ENCODE assay signal across 24 mouse cellular contexts in the genomic region with DNA sequence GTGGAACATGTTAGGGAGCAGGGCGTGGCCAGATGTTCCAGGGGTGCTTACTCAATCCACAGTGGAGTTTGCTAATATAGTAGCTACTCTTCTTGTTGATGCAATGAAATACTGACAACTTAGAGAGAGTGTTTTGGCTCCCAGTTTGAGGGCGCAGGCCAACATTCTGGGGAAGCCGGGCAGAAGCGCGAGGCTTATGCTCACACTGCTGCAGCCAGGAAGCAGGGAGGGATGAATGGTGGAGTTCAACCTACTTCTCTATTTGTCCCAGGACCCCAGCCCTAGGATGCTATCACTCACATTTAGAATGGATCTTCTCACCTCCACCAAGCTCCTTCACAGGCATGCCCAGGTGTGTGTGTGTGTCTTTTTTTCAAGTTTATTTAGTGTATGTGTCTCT. TPM values are rescaled to one million over a fixed set of nuclear protein-coding genes. Genes with fewer than 3 reads are reported as not detected.
A peak's percentile ranks its signal among the peaks of the same experiment; 100 is the strongest.
DNase-seq lines count a peak whose midpoint lies in the region; ATAC-seq and TF ChIP-seq lines count a peak whose summit lies in the region.
"Had no signal": no experiment of that assay in that cellular context is flagged by ENCODE, and none has a peak within 500 bp of the region (broad histone marks: within the 10 kb centered on the region; RNA-seq: fewer than 3 reads in every experiment).

No protein-coding gene starts in this region.

- H3K4me3 ChIP-seq in heart, embryonic 10.5 days: no peak overlapping the region
- H3K4me3 ChIP-seq in midbrain, embryonic 11.5 days (ENCODE audit: low read depth, low read length): no peak overlapping the region
- H3K4me3 ChIP-seq in midbrain, embryonic 15.5 days: no peak overlapping the region
- H3K4me3 ChIP-seq in limb, embryonic 10.5 days: no peak overlapping the region
- no peak overlapping the region for H3K4me3 ChIP-seq in stomach, postnatal 0 days (ENCODE audit: low read depth, low read length)
- H3K4me3 ChIP-seq: embryonic facial prominence, embryonic 15.5 days; erythroblast, embryonic 14.5 days; forebrain, embryonic 10.5 days; heart, adult 2 months; heart, embryonic 12.5 days; hindbrain, embryonic 12.5 days had no signal

- H3K36me3 ChIP-seq in heart, embryonic 10.5 days: peaks cover 19% of the 10 kb centered on the region; the same call in 1 of the 2 replicates
- H3K36me3 ChIP-seq in midbrain, embryonic 11.5 days (ENCODE audit: control insufficient read depth, insufficient read depth, low read length): no peaks in the 10 kb centered on the region
- H3K36me3 ChIP-seq in midbrain, embryonic 15.5 days (replicated peaks): no peaks in the 10 kb centered on the region
- peaks cover 16% of the 10 kb centered on the region for H3K36me3 ChIP-seq in limb, embryonic 10.5 days
- no peaks in the 10 kb centered on the region for H3K36me3 ChIP-seq in stomach, postnatal 0 days (ENCODE audit: control insufficient read depth, insufficient read depth, low read length)

- intact Hi-C loops in heart, postnatal 14 days (cut with DNase I): no loop called here

- no peak for ATAC-seq in midbrain, embryonic 11.5 days (ENCODE audit: low FRiP score)
- ATAC-seq in midbrain, embryonic 15.5 days (replicated peaks): no peak
- ATAC-seq in stomach, postnatal 0 days (ENCODE audit: low FRiP score, low TSS enrichment): no peak
- ATAC-seq: forebrain, embryonic 16.5 days; hindbrain, embryonic 16.5 days; inflammation-experienced regulatory T-cells, adult 6 months had no signal

- H3K4me2 ChIP-seq in midbrain, embryonic 11.5 days: no peak overlapping the region
- H3K4me2 ChIP-seq in midbrain, embryonic 15.5 days: no peak overlapping the region
- H3K4me2 ChIP-seq in stomach, postnatal 0 days (replicated peaks; ENCODE audit: low read depth): no peak overlapping the region
- H3K4me2 ChIP-seq: embryonic facial prominence, embryonic 15.5 days; heart, embryonic 12.5 days; hindbrain, embryonic 12.5 days had no signal

- WGBS in heart, embryonic 10.5 days: 96% methylated on average over 5 of the region's 5 CpGs
- WGBS in midbrain, embryonic 11.5 days: 98% methylated on average over 5 of the region's 5 CpGs
- 95% methylated on average over 5 of the region's 5 CpGs for WGBS in midbrain, embryonic 15.5 days
- 96% methylated on average over 5 of the region's 5 CpGs for WGBS in limb, embryonic 10.5 days
- WGBS in stomach, postnatal 0 days: 89% methylated on average over 5 of the region's 5 CpGs

- H3K9ac ChIP-seq in midbrain, embryonic 11.5 days (ENCODE audit: low read length): no peak overlapping the region
- no peak overlapping the region for H3K9ac ChIP-seq in midbrain, embryonic 15.5 days
- no peak overlapping the region for H3K9ac ChIP-seq in stomach, postnatal 0 days (ENCODE audit: low read length)
- H3K9ac ChIP-seq: embryonic facial prominence, embryonic 15.5 days; heart, embryonic 12.5 days; hindbrain, embryonic 12.5 days had no signal

- H3K27me3 ChIP-seq in heart, embryonic 10.5 days (ENCODE audit: insufficient read depth, poor library complexity, severe bottlenecking): no peaks in the 10 kb centered on the region
- H3K27me3 ChIP-seq in midbrain, embryonic 11.5 days (ENCODE audit: control insufficient read depth, insufficient read depth, low read length): no peaks in the 10 kb centered on the region
- no peaks in the 10 kb centered on the region for H3K27me3 ChIP-seq in midbrain, embryonic 15.5 days (replicated peaks)
- H3K27me3 ChIP-seq in limb, embryonic 10.5 days (ENCODE audit: low read depth, poor library complexity, severe bottlenecking): no peaks in the 10 kb centered on the region
- no peaks in the 10 kb centered on the region for H3K27me3 ChIP-seq in stomach, postnatal 0 days (ENCODE audit: control insufficient read depth, insufficient read depth, low read length)
- H3K27me3 ChIP-seq: embryonic facial prominence, embryonic 15.5 days; heart, embryonic 12.5 days; hindbrain, embryonic 12.5 days had no signal

- no peak for TF ChIP-seq EP300 in stomach, postnatal 0 days (optimal IDR thresholded peaks at IDR 0.05)

- DNase-seq in heart, embryonic 10.5 days (ENCODE audit: low spot score): peak; percentile 13
- no peak for DNase-seq in heart, postnatal 14 days
- peak; percentile 17 for DNase-seq in midbrain, embryonic 11.5 days (ENCODE audit: low spot score, missing footprints)
- DNase-seq in limb, embryonic 10.5 days (ENCODE audit: low spot score): peak; percentile 18
- DNase-seq in stomach, postnatal 0 days (ENCODE audit: low spot score): peak; percentile 12
- DNase-seq in T-cell, adult 2 months (ENCODE audit: low spot score): no peak
- DNase-seq: adrenal gland, adult 2 months; adrenal gland, postnatal 36 days; cerebellum, adult 11 months; cerebellum, adult 8-10 months; cerebellum, postnatal 14 days; embryo, embryonic 11 days; heart, adult 2 months; heart, postnatal 4 days had no signal

- peaks cover 12% of the 10 kb centered on the region for H3K4me1 ChIP-seq in heart, embryonic 10.5 days
- H3K4me1 ChIP-seq in midbrain, embryonic 11.5 days (ENCODE audit: control insufficient read depth, insufficient read depth, low read length): no peaks in the 10 kb centered on the region
- no peaks in the 10 kb centered on the region for H3K4me1 ChIP-seq in midbrain, embryonic 15.5 days
- no peaks in the 10 kb centered on the region for H3K4me1 ChIP-seq in limb, embryonic 10.5 days
- no peaks in the 10 kb centered on the region for H3K4me1 ChIP-seq in stomach, postnatal 0 days (replicated peaks; ENCODE audit: control insufficient read depth, insufficient read depth)
- H3K4me1 ChIP-seq: embryonic facial prominence, embryonic 15.5 days; forebrain, embryonic 10.5 days; hindbrain, embryonic 12.5 days had no signal

- no peaks in the 10 kb centered on the region for H3K9me3 ChIP-seq in heart, embryonic 10.5 days
- H3K9me3 ChIP-seq in midbrain, embryonic 11.5 days (ENCODE audit: control insufficient read depth, low read length): no peaks in the 10 kb centered on the region
- H3K9me3 ChIP-seq in midbrain, embryonic 15.5 days: no peaks in the 10 kb centered on the region
- no peaks in the 10 kb centered on the region for H3K9me3 ChIP-seq in limb, embryonic 10.5 days (replicated peaks)
- no peaks in the 10 kb centered on the region for H3K9me3 ChIP-seq in stomach, postnatal 0 days (ENCODE audit: control insufficient read depth, low read length)
- H3K9me3 ChIP-seq: embryonic facial prominence, embryonic 15.5 days; forebrain, embryonic 10.5 days; heart, embryonic 12.5 days; hindbrain, embryonic 12.5 days had no signal

- H3K27ac ChIP-seq in heart, embryonic 10.5 days: no peak overlapping the region
- no peak overlapping the region for H3K27ac ChIP-seq in midbrain, embryonic 11.5 days (ENCODE audit: low read depth, low read length)
- no peak overlapping the region for H3K27ac ChIP-seq in midbrain, embryonic 15.5 days
- no peak overlapping the region for H3K27ac ChIP-seq in limb, embryonic 10.5 days
- H3K27ac ChIP-seq in stomach, postnatal 0 days (replicated peaks): no peak overlapping the region
- H3K27ac ChIP-seq: embryonic facial prominence, embryonic 15.5 days; forebrain, embryonic 10.5 days; heart, adult 2 months; hindbrain, embryonic 12.5 days had no signal

- TF ChIP-seq CTCF in stomach, postnatal 0 days (IDR thresholded peaks at IDR 0.05; ENCODE audit: low read depth): no peak

RNA-seq across cellular contexts. Expression of a gene that starts 11.0 kb away (rescaled TPM):
- 0.10 TPM in 1 of 2 replicates, not detected in the other for polyA plus RNA-seq in heart, embryonic 10.5 days (2016; fragmentation: Nextera tagmentation; extraction: Ambion mirVana)
- under 1 TPM; 0.24 to 0.32 TPM for total RNA-seq in heart, postnatal 14 days (2021)
- 0.07 and 0.11 TPM in 2 replicates for polyA plus RNA-seq in midbrain, embryonic 11.5 days (2014; fragmentation: Nextera tagmentation; extraction: Ambion mirVana)
- polyA plus RNA-seq in midbrain, embryonic 15.5 days (2015; fragmentation: Nextera tagmentation; extraction: Ambion mirVana): 0.11 and 0.26 TPM in 2 replicates
- 0.06 and 0.11 TPM in 2 replicates for polyA plus RNA-seq in limb, embryonic 10.5 days (2016; fragmentation: Nextera tagmentation; extraction: Ambion mirVana)
- 4.5 and 5.9 TPM in 2 replicates for polyA plus RNA-seq in stomach, postnatal 0 days (2015; fragmentation: Nextera tagmentation; extraction: Ambion mirVana)
- total RNA-seq: common myeloid progenitor, adult 5-6 weeks had no signal
- polyA plus RNA-seq: erythroblast, embryonic 14.5 days; forebrain, embryonic 16.5 days; inflammation-experienced regulatory T-cells, adult 6 months had no signal

RNA-seq across cellular contexts. Expression of a gene that starts 36.8 kb away (rescaled TPM):
- polyA plus RNA-seq in heart, embryonic 10.5 days (2016; fragmentation: Nextera tagmentation; extraction: Ambion mirVana): 0.50 and 1.5 TPM in 2 replicates
- 1 to 10 TPM; 1.9 to 2.4 TPM for total RNA-seq in heart, postnatal 14 days (2021)
- 2.1 and 2.2 TPM in 2 replicates for polyA plus RNA-seq in midbrain, embryonic 11.5 days (2014; fragmentation: Nextera tagmentation; extraction: Ambion mirVana)
- 28.9 and 34.0 TPM in 2 replicates for polyA plus RNA-seq in midbrain, embryonic 15.5 days (2015; fragmentation: Nextera tagmentation; extraction: Ambion mirVana)
- 0.35 and 0.40 TPM in 2 replicates for polyA plus RNA-seq in limb, embryonic 10.5 days (2016; fragmentation: Nextera tagmentation; extraction: Ambion mirVana)
- polyA plus RNA-seq in stomach, postnatal 0 days (2015; fragmentation: Nextera tagmentation; extraction: Ambion mirVana): 0.55 and 1.7 TPM in 2 replicates
- total RNA-seq: common myeloid progenitor, adult 5-6 weeks had no signal

Comparison
In these comparisons a context has a peak if more than half of its experiments do, and no peak if none do; other contexts are left out.
1. DNase-seq: peak in heart, embryonic 10.5 days (single experiment), midbrain, embryonic 11.5 days (single experiment), limb, embryonic 10.5 days (single experiment) and stomach, postnatal 0 days (single experiment); none in heart, postnatal 14 days (0 of 2) and T-cell, adult 2 months (single experiment).